Mouse (Mus musculus): Measurements from ENCODE around the gene Tmco4.

The Tmco4 gene

DNA sequence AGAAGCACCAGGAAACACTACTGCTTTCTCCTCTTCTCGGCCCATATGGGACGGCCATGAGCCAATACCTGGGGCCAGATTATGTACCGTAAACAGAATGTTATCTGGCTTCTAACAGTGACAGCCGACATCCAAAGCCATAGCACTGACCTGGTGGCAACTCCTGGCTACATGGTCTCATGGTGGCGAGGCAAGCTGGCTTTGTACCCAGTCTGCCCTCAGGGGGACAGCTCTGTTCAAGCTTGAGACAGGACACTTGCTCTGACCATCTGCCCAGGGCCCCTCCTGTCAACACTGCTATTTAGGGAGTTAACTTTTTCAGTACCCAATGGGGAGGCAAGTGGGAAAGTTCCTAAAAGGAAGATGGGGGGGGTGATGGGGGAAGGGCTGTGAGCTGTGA is 84.6 kb downstream of the Tmco4 start:
- DNase-seq (ENCODE audit: low spot score), result no peak

DNA sequence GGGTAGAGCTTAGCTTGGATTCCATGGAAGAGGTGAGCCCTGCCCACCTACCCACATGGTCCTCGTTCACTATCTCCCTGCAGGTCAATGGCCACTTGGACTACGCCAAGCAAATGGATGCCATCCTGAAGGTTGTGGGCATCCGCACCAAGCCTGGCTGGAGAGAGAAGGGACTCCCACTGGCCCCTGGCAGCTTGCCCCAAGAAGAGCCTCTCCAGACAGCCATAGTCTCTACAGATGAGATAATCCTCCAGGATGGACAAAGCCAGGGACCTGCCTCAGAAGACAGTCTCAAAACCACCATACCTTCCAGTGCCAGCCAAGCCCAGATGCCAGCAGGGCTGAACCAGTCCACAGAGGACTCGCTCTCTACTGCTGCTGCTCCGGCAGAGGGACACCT is 85.3 kb downstream of the Tmco4 start:
- no peak for DNase-seq (ENCODE audit: low spot score)

DNA sequence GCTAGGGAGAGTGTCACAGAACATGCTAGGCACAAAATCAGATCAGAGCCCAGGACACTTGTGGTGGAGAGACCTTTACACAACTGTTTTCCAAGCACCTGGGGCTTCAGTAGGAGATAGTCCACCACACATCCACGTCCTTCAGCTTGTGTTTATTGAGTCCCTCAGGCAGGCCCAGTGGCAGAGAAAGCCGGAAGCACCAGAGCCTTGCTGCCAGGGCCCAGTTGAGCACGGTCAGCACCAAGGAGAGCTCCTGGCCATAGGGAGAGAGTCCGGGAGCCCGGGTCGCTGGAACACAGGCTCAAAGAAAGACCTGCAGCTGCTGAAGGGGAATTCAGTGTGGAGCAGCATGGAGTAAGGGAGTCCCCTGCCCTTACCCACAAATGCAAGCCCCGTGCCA is 86.9 kb downstream of the Tmco4 start:
- no peak for DNase-seq (ENCODE audit: low spot score)

DNA sequence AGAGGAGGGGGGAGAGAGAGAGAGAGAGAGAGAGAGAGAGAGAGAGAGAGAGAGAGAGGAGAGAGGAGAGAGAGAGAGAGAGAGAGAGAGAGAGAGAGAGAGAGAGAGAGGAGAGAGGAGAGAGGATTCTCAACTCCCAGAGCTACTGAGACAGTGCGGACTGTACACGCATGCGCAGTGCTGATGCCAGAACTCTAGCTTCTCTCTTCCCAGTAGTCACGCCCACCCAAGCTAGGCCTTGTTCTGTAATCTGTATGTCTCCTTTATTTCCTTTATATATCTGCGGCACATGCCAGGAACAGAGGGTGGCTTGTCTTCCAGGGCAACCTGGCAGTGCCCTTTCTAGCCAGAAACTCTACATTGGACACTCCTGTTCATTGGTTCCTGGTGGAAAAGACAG is 92.1 kb downstream of the Tmco4 start:
- no peak for DNase-seq (ENCODE audit: low spot score)

DNA sequence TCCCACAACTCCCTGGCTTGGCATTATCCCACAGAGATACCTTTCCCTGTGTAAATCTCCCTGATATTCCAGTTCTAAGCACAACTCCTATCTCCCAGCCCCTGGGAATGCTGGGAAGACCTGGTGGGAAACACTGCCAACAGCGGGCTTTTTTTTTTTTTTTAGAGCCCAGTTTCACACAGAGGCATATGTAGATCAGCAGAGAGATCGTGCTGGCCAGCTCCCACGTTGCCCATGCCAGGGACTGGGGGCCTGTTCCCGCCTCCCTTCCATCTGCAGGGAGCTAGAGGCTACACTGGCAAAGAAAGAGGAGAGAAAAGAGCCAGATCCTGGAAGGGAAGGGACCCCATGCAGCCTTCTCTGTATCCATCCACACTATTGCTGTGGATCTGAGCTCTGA is 95.6 kb downstream of the Tmco4 start:
- no peak for DNase-seq (ENCODE audit: low spot score)

DNA sequence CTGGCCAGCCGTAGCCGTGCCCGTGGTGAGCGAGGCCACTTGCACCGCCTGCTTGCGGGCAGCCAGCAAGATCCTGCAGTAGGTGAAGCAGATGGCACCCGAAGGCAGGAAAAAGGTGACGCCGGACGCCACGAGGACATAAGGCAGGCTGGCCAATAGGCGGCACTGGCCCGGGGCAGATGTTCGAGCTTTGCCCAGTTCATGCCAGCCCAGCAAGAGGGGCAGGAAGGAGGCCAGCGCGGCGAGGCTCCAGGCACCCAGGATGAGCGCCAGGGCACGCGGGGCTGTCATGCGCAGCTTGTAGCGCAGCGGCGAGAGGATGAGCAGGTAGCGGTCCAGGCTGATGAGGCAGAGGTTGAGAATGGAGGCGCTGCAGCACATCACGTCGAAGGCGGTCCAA is 101.4 kb downstream of the Tmco4 start:
- no peak for DNase-seq (ENCODE audit: low spot score)

DNA sequence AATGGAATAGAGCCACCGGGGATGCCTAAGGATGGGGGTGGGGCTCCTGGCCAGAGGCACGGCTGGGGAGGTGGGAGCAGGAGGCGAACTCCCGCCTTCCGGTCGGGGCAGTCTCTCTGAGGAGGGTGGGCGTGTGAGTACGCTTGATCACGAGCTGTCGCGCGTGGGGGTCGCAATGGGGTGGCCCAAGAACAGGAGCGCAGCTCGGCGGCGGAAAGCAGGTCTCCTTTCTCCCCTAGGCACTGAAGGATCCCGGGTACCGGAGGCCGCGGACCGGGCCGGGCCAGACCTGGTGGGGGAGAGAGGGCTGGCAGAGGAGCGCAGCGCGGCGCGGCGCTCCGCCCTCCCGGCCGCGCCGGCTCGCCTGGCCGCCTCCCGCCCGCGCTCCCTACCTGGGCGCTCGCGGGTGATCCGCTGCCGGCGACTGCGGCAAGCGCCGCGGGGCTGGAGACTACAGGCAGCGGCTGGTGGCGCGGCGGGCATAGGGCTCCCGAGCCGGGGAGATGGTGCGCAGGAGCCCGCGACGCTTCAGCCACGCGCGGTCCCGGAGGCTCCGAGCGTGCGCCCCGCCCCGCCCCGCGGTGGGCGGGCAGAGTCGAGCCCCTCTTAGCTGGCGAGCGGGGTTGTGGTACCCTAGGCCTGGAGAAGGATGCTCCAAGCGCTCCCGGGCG is 102.5 kb downstream of the Tmco4 start, which contains the start of gene Htr6:
Htr6 (minus strand) TSS at position 530 of the 671 bp plus-strand sequence.
- no peak for DNase-seq (ENCODE audit: low spot score)

DNA sequence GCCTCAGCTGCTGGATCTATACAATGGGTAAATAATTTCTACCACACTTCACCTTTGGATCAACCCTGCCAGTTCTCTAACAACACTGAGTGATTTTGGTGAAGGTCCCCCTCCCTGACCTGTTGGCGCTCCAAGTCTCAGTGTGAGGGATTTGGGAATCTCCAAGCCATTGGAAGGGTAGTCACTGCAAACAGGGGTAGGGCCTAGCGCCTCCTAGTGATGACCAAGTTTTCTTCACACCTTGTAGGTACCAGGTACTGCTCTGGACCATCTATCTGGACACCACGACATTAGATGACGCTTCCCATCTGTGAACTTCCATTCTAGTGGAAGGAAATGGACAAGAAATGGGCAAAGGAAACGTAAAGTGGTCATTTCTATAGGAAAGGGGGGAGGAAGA is 103.2 kb downstream of the Tmco4 start:
- DNase-seq (ENCODE audit: low spot score), result no peak

DNA sequence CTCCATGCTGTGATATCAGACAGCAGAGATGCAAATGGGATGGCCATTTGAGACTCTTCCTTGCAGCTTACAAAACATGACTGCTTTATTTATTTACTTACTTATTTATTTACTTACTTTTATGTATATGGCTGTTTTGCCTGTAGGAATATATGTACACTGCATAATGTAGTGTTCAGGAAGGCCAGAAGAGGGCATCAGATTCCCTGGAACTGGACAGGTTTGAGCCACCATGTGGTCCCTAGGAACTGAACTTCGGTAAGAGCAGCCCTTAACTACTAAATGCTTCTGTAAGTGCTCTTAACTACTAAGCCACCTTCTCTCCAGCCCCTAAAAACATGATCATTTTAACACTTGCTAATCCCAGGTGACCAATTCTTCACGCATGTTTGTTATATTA is 105.6 kb downstream of the Tmco4 start:
- no peak for DNase-seq (ENCODE audit: low spot score)

DNA sequence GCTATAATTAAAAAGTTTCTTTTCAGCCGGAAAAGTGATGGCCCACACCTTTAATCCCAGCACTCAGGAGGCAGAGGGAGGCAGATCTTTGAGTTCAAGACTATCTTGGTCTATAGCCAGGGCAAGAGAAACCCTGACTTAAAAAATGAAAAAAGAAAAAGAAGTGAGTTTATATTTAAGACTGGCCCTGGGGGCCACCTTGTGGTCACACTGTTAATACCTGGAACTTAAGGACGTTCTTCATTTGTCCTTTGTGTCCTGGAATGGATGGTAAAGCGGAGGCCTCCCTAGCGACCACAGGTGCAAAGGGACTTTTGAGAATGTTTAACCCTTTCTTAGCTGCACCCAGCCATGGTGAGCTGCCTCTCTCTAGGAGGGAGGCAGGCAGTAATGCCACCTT is 106.0 kb downstream of the Tmco4 start:
- DNase-seq (ENCODE audit: low spot score), result no peak

DNA sequence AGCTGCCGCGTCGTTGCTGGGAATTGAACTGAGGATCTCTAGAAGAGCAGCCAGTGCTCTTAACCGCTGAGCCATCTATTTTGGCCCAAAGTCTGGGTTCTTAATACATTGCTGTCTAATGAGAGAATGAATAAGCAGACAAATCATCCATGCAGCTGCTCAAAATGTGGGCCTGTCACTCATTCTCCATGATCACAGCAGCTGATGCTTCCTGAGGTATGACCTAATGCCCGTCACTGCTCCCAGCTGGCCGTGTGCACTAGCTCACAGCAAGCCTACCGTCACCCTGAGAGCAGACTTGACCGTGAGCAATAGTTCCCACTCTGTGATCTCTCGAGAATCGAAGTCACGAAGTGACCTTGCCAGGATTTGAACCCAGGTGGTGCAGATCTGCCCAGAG is 106.8 kb downstream of the Tmco4 start:
- no peak for DNase-seq (ENCODE audit: low spot score)

DNA sequence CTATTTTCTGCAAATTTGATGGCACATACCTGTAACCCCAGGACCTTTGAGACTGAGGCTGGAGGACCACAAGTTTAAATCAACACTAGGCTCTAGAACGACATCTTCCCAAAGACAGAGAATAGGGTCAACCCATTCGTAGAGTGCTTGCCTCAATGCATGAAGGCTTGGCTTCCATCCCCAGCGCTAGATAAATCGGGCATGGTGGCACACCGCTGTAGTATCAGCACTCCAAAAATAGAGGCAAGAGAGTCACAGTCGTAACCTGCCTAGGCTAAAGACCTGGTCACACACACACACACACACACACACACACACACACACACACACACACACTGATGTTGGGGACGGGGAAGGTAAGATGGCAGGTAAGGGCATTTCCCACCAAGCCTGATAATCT is 107.6 kb downstream of the Tmco4 start:
- no peak for DNase-seq (ENCODE audit: low spot score)

DNA sequence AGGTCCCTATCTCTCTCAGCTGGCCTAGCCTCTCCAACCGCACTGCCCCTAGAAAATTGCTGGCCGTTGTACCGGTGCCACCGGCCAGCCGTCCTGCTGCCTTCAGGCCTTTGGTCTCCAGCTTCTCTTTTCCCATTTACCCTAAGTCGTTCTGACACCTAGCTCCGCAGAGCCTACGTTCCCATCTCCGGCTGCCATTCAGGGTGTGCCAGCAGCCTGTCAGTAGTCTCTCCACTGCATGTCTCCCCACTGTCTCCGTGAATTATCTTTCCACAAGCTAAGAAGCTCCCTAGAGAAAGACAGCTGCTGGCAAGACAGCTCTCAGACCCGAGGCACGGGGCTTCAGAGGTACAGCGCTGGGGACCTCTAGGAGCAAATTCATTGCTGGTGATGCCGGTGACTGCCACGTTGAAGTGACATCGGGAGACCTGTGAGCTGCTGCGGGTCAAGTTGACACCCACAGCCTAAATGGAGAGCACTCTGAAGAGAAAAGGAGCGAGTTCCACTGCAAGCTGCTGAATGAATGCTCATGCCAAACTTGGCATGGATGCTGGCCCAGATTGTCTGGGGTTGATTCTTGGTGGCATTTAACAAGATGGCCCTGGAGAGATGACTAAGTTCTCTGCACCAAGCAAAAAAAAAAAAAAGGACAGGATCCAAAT is 108.7 kb downstream of the Tmco4 start:
- no peak for DNase-seq (ENCODE audit: low spot score)

DNA sequence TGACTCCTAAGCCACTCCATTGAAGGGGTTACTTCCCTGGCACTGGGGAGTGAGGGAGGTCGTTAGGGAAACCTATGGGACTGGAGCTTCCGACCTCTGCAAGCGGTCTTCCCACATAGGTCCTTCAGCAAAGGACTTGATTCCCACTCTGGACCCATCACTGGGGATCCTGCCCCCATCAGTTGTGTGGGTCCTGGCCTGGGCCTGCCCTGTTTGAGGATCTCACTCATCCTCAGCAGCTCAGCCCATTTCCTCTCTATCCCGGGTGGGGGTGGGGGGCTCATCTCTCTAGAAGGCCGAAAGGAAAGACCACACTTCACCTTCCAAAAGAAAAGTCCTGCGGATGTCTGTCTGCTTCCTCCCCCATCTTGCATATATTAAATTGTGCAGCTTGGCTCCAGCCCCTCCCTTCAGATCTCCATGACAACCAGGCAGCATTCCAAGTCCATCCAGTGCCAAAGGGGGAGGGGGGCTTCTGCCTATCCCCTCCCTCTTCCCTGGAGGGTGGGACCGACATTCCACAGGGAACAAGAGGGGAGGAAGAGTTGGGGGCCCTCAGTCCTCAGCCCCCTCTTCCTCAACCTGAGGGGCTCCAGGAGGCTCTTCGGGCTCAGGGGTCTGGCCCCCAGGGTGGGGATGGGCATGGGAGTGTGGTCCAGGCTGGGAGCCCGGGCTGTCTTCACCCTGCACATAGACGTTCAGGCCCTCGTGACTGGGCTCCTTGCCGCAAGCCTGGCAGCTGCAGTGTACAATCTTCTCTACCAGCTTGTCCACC is 110.3 kb downstream of the Tmco4 start:
- no peak for DNase-seq (ENCODE audit: low spot score)

DNA sequence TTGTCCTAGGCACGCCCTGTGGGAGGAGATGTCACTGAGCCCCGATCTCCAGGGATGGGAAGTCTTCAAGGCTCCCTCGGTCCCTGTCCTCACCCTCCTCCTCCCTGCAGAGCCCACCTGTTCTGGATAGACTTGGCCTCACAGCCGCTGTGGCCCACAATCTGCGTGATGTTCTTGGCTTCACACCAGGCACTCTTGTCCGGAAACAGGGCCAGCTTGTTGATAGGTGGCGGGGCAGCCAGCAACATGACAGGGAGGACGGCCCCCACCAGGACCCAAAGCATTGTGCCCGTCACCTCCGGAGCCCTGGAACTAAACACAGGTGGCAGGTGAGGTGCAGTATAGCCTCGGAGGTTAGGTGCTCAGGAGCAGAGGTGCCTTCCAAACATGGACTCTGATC is 112.6 kb downstream of the Tmco4 start:
- no peak for DNase-seq (ENCODE audit: low spot score)

DNA sequence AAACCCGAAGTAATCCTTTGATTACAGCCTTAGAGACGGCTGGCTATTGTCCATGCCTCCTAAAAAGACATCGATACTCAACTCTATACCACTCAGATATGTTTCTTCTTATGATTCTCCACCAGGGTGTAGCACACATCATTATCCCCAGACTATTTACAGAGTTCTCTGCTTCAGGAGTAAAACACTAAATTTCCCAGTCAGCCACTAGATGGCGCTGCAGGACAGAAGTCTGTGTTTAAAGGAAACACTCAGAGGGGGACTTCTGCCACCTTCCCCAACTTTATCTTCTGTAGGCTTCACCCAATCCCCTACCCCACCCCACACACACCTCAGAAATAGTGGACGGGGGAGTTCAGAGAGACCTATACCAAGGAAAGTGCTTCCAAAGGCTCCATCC is 113.3 kb downstream of the Tmco4 start:
- peak; percentile 76 for DNase-seq (ENCODE audit: low spot score)

DNA sequence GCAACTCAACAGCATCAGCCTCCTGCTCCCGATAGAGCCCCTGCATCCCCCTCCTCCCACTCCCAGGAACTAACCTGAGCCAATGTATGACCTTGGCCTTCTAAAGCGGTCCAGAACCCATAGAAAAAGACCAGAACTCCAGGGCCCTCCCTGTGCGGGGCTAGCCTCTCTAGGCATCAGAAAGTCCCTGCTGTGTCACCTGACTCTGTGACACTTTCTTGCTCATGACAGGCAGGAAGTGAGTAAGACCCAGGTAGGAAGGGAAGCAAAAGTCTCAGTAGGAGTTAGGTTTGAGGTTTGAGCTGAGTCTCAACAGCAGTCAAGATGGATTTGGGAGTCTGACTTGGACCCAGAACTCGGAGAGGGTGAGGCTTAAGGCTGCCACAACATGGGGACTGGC is 114.3 kb downstream of the Tmco4 start:
- no peak for DNase-seq (ENCODE audit: low spot score)

DNA sequence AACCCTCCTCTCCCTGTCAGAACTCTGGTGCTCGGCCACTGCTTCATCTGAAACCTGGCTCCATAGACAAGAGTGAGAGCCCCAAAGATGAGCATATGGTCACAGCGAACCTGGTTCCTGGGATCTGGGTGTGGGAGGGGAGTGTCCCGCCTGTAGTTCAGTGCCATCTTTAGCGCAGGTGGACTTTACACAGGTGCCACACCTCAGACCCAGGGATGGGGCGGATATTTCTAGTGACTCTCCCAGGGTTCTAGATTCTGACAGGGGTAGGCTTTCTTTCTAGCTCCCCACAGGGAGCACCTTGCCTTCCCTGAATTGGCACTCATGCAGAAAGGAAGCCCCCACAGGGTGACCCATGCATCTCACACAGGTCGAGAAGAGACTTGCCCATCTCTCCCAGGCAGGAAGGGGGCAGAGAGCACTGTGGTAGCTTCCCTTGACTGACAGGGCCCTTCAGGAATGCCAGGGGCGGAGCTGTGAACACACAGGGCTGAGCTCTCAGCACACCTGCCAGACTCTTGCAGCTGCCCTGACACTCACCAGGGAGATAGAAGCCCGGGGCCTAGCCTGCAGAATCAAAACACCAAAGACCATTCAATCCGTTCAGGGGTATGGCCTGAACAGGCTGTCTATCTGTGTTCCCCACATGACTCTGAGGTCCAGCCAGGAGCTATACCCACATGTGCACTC is 116.4 kb downstream of the Tmco4 start:
- no peak for DNase-seq (ENCODE audit: low spot score)

DNA sequence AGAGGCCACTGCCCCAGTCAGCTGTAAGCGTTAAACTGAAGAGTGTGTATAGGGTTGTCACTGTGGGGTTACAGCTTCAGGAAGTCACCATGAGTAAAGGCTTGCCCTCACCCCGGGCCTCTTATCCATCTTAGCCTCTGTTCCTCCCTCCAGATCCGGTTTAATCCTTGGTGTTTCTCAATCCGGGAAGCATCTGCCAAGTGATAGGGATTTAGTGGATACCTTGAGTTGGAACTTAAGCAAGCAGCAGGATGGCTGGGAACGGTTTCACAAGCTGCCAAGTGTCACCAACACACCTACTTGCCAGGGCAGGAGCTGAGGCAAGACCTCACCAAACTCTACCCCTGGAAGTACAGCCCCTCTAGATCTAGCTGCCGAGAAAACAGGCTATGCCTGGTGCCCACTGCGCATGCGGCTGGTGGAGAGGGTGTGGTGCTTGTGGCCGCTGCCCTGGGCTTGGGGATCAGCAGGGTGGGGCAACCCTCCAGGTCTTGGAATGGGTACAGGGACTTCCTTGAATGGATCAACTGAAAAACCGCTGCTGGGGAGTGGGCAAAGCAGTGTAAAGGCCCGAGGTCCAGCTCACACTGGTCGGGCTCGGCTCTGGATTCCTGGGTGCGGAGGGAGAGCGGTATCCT is 117.7 kb downstream of the Tmco4 start:
- DNase-seq (ENCODE audit: low spot score), result no peak

DNA sequence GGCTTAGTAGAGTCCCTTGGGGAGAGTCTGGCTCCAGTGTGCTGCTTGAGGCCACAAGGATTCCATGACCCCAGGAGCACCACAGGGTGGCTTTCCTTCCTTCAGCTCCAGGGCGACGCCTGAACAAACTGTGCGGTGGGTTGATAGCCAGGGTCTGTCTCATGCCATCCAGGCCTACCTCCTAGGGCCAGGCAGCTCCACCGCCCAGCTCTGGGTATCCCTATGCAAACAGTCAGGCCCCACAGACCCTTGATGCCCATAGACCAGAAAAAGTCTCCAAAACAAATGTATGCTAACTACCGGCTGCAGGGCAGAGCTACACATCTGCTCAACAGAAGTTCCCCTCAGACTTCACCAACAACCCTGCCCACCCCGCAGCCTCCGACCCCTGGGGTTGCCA is 118.4 kb downstream of the Tmco4 start:
- no peak for DNase-seq (ENCODE audit: low spot score)

DNA sequence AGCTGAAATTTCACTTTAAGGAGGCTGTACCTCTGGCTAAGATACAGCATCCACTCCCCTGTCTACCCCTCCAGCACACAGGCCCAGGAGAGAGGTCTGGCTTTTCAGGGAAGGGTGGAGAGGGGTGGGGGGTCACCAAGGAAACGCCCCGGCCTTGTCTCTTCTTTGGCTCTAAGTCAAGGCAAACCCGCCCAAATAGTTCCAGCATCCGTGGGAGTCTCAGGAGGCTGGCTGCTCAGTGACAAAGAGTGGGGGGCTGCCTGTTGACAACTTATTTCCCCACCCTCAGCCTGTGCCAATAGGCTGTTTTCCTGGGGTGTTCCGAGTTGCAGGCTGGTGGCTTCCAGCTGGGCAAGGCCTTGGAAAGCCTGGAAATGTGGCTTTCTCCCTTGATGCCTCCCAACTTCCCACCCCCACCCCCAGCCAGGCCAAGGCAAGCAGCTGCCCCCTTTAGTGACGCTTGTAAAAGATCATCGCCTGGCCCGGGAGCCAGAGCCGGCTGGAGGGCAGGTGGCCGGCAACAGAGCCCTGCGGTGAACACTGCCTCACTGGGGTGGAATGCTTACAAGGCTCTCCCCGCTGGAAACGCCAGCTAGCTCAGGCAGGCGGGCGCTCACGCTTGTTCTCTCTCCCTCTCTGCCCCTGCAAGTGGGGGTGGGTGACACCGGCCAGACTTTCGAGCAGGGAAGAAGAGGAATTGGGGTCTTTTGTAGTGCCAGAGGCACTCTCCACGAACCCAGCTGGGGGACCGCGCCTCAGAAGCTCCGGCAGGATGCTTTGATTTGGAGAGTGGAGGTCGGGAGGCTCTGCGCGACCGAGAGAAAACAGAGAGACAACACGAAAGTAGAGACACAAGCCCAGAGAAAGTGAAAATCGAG is 119.0 kb downstream of the Tmco4 start:
- DNase-seq (ENCODE audit: low spot score), result no peak
